Mouse (Mus musculus) megakaryocyte, adult 5-6 weeks (primary cell): ENCODE measurements around the gene Nr1i2. TPM values are rescaled to one million over a fixed set of nuclear protein-coding genes. Genes with fewer than 3 reads are reported as not detected.

Source experiments
- ATAC-seq: 2 replicates; pipeline ENCODE4 v1.8.0; 2016; ENCODE audit warnings: mild to moderate bottlenecking, inconsistent platforms; ENCODE audit not compliant: poor library complexity, severe bottlenecking
- total RNA-seq, 2 experiments: library from RNA; stranded (forward) in 1 of 2; stranded (reverse) in 1 of 2; fragments of 153-499, 151-499 nt in 1 of 2; fragments of 221-1000, 200-1000 nt in 1 of 2; gene quantifications; 2 replicates each; pipeline versions ENCODE4 v1.2.3 to v1.2.4; 2015 to 2017

Nr1i2 gene
- total RNA-seq, 2 experiments from 2014 or later: not detected

DNA sequence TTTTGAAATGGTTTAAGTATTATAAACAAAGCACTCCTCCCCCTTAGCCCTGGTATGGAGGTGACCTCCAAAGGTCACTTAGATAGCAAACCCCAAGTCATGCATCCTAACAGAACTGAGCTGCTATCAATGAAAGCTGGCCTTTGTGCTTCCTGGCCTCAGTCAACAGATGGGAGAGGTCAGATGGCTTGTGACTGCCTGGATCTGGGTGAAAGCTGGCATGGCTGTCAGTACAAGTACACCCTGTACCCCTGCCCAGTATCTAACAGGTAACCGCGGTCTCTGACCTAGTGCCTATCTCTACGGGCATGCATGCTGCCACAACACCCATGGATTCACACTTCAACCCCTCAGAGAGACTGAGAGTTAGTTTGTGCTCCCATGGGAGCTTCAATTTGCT, 6.9 kb downstream of the Nr1i2 start:
- no peak for ATAC-seq

DNA sequence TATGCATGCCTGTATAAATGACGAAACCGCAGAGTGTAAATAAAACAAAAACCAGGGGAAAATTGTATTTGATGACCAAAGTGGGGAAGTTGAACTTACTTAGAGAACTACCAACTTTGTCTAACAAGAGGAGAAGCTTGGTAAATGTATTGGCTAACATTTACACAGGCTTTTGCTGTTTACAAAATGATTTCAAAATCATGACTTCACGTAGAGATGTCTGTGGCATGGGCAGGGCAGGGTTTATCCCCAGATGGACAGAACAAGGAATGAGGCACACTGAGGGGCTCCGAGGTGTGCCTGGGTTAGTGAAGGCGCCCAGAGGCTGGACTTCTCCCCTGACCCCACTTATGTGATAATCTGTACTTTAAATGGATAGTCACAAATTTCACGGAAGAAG, 7.3 kb downstream of the Nr1i2 start:
- ATAC-seq: no peak

DNA sequence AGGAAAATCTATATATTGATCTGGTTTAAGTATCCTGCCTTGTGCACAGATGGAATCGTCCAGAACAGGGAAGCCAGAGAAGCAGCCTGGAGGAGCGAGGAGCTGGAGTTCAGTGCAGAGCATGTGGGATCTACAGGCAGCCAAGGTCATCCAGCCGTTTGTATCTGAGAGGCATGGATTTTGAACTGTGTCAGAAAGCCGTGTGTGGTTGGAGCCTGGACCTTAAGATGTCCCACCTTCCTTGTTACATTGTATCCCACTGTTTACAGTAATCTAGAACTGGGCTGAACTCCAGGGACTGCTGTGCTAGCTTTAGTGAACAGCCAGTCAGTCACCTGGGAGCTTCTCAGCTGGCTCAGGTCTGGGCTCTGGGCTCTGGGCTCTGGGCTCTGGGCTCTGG, 8.1 kb downstream of the Nr1i2 start:
- no peak for ATAC-seq

DNA sequence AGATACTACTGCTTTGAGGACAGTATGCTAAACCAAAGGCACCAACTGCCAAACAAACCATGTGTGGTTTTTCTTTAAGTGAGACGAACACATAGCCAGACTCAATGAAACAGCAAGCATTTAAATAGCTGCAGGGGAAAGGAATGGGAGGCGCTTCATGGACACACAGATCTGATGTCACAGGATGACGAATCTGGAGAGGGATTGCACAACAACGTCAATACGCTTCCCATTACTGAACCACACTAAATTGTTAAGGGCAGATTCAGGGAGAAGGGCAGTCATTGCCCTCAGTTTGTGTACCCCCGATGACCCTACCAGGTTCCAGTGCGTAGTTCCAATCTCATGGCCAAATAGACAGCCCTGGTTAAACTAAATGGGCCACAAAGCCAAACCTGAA, 8.8 kb downstream of the Nr1i2 start:
- ATAC-seq: no peak

DNA sequence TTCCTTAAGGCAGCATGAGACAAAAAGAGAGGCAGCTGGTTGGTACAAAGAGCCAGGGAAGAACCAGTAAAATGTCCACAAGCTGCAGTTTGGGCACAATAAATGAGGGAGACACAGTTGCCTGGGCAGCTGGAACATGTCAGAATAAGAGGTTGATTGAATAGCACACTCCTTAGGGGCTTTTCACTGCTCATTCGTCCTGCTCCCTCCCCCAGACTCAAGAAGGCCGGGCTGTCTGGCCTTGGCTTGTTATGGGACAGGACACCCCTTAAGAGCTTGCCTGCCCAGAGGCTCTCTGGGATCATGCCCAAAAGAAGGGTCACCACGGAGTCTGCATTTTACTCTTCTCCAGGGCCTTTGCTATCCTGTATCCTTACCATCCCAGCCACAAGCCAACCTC, 11.3 kb downstream of the Nr1i2 start:
- ATAC-seq: no peak

DNA sequence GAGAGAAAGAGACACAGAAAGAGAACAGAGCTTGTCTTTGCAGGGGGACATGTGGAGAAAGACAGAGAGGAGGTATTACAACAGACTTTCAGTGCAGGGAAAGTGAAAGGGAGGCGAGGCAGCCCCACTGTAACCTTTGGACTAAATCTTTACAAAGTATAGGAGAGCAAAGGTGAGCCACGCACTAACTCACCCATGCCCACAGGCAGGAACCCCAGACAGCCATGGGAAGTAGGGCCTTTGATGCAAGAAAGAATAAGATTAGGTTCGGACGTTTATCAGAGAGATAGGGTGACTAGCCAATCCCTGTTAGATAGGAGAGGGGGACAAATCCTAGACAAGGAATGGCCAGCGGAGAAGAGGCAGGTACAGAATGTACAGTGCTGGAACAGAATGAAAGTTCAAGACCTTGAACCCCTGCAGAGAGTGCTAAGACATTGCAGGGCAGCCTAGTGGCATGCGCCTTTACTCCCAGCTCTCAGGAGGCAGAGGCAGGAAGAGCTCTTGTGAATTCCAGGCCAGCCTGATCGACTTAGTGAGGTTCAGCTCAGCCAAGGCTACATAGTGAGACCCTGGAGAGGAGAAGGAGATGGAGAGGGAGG, 12.0 kb downstream of the Nr1i2 start:
- ATAC-seq: no peak

DNA sequence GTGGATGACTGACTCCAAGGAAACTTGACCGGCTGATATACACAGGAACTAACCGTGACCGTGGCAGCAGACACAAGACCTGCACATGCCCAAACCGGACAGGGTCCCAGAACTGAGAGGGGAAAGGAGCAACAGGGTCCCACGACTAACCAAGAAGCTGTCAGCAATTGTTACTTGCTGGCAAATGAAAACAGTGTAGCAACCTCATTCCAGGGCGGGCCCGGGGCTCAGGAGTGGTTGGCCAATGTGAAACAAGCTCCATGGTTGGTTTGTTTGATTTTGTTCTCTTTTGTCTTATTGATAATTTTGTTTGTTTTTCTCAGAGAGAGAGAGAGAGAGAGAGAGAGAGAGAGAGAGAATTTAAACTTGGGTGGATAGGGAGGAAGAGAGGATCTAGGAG, 13.7 kb downstream of the Nr1i2 start:
- no peak for ATAC-seq

DNA sequence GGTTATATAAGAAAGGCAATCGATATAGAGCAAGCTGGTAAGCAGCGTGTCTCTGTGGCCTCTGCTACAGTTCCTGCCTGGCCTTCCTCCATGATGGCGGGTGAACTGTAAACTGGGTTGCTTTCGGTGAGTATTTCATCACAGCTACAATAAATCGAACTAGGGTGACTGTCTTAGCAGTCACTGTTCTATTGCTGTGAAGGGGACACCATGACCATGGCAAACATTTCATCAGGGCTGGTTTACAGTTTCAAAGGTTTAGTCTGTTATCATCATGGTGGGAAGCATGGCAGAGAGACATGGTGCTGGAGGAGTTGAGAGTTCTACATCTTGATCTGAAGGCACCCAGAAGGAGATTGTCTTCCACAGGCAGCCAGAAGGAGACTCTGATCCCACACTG, 14.8 kb downstream of the Nr1i2 start:
- no peak for ATAC-seq

DNA sequence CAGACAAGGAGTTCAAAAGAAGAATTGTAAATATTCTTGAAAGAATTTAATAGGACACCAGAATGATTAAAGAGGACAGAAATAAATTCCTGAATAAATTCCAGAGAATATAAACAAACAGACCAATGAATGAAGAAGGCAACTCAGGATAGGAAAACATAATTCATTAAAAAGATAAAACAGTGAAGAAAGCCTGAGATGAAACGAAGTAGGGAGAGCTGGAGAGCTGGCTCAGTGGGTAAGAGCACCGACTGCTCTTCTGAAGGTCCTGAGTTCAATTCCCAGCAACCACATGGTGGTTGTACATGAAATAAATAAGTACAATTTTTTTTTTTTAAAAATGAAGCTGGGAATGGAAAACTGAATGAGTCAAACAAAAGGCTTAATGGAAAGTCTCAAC, 19.9 kb downstream of the Nr1i2 start:
- ATAC-seq: no peak

DNA sequence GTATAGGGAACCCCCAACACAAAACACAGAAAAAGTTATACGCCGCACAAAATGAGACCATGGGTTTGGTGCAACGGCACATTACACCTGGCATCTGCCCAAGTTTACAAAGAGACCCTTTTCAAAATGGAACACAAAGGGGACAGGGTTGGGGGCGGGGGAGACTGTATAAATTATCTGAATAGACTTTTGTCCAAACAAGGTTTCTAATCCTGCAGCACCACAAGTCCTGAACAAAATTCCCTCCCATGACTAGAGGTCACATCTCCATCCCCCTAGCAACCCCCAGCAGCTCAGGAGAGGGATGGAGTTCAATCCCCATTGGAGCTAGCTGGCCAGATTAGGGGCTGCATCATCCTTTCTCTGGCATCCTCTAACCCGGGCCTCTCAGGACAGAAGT, 22.1 kb downstream of the Nr1i2 start:
- no peak for ATAC-seq

DNA sequence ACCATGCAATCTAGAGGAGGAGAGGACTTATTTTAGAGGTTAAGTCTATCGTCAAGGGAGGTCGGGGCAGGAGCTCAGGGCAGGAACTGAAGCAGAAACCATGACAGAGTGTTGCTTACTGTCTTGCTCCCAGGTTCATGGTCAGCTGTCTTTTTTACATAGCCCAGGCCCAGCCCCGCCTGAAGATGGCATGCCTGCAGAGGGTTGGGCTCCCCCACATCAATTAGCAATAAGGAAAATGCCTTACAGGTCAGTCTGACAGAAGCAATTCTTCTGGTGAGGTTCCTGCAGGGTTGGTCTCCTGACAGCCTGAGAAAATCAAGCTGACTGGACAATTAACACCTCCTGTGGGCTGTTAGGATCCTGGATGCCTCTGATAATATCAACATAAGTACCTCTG, 23.0 kb downstream of the Nr1i2 start:
- no peak for ATAC-seq

DNA sequence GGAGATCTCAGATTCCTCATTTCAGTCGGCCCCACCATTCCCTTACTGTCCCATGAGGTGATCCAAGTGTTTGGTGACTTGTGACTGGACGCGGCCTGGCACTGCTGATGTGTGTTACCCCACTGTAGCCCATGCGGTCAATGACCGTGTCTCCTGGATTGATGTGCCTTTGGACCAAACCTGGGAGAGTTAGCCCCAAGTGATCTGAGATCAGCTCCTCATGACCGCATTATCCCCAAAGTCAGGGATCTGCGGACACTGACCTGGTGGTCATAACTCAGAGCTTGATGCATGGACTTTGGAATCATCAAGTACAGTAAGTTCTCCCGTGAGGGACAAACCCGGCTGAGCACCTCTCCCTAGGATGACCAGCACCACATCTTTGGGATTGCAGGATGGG, 38.7 kb downstream of the Nr1i2 start:
- no peak for ATAC-seq

DNA sequence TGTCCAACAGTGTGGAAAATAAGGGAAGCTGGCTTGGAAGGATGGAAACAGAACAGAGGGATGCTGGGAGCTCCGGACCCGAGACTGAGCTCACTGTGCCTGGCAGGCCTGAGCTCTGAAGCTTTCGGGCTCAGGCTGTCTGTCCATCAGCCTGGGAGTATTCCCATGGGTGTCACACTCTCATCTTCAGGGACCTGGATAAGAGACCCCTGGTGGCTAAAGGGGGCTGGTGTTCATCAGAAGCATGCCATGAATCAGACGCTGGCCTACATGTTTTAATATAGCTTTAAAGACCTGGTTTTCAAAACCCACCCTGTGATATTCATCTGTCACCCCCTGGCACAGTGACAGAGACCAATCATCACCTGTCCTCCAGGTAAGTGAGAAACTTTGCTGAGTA, 39.5 kb downstream of the Nr1i2 start:
- ATAC-seq: no peak

DNA sequence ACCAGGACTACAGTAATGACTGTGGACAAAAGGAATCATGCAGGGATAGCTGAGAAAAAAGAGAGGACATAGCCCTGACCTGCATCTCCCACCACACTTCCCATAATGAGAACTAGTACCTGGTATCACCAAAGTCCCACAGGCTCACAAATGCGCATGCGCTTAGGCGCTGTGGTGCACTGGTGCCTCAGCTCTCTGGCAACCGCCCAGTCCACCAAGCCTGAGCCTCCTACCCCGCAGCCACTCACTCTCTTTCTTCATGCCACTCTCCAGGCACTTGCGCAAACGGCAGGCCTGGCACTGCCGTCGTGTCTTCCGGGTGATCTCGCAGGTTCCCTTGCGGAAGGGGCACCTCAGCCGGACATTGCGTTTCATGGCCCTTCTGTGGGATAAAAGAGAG, 40.6 kb downstream of the Nr1i2 start:
- ATAC-seq: no peak

DNA sequence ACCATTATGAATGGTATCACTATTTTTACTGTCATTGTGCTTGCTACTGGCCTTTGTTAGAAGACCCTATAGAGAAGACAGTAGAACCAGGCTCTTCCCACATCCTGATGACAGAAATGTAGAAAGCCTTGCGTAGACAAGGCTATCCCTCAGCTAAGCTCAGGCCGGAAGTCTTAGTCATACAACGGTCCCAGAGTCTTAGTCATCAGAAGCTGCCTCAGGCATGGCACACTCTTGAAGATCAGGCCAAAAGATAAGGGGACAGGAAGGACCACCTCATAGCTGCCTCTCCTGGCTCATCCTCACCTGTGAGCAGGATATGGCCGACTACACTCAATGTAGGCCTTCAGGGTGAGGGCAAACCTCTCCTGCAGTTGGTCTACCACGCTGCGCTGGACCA, 44.2 kb downstream of the Nr1i2 start:
- no peak for ATAC-seq

DNA sequence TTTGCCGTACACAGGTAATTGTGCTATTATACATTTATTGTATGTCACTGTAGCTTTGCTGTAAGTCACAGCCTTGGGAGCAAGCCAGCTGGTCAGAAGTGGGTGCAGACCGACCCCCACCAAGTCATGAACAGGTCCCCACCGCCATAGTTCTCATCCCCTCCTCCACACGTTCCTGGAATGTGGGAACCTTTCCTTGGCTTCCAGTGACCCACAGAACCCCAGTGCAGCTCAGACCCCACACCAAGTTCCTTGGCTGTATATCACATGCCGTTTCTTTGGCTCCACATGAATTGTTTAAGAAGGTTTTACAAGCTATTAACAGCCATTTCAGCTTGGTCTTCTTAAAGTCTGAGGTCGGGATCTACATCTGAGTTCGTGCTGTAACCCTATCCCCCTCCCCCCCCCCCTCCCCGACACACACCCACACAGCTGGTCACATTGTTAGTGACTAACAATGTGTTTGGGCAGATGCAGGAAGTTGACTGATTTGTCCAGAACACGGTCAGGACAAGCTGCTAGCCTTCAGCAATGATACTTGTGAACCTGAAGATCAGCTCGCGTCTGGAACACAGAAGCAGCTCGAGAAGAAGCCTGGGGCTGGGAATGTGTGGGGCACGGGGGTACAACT, 46.2 kb downstream of the Nr1i2 start:
- ATAC-seq: no peak

DNA sequence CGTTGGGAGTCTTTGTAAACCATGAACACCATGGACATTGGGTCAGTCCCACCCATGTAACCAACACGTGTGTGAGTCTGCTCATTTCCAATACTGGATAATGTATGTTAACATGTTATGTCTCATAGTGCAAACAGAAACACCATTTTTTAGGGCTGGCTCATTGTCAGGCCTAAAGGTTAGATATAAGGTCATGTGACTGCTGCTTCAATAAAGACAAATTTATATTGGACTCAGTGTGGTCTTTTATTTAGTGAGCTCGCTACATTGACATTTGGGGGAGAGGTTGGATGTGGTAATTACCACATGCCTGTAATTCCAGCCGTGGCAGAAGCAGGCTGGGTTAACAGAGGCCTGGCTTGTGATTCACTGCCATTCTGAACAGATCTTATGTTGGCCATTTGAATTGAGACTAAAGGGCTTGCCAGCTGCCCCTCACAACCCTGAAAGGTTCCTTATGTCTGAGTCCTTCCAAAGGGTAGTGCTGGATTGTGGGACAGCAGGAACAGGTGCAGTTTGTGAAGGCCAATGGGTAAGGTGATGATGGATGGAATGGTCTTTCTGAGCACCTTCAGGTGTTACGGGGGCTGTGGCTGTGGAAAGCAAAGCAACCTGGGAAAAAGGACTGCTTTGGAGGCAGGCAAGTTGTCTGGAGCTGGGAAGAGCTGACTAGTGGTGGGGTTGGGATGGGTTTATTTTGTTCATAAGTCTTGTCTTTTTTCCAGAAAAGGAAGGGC, 48.6 kb downstream of the Nr1i2 start:
- ATAC-seq: no peak

DNA sequence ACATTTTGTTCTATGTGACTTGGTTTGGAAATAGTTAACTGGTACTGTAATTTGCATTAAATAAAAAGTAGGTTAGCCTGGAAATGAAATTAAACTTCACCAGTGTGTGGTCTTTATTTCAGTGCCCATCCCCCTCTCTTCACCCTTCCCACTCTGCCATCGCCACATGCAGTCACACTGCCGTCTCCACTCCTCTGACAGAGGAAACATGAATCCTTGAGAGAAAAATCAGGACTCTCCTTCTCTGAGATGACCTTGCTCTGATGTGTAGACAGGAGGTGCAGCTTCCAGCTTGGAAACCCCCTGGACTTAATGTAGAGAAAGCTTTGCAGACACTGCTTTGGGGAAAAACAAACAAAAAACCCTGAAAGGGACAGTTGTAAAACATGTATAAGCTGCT, 49.2 kb downstream of the Nr1i2 start:
- ATAC-seq: no peak

DNA sequence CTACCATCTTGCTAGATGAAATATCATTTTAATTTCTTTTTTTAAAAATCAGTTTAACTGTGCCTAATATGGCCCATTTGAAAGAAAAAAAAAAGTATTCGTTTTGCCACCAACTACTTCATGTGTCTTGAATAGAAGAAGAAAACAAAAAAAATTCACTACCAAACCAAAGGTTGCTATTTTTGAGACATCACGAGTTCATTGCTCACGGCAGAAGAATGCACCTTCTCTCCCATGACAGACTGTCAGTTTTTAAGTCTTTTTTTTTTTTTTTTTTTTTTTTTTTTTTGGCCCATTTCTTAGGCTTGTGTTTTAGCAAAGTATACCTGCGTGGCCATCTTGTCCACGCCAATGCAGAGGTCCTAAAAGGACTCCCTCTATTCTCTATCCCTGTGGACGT, 50.5 kb downstream of the Nr1i2 start:
- no peak for ATAC-seq

DNA sequence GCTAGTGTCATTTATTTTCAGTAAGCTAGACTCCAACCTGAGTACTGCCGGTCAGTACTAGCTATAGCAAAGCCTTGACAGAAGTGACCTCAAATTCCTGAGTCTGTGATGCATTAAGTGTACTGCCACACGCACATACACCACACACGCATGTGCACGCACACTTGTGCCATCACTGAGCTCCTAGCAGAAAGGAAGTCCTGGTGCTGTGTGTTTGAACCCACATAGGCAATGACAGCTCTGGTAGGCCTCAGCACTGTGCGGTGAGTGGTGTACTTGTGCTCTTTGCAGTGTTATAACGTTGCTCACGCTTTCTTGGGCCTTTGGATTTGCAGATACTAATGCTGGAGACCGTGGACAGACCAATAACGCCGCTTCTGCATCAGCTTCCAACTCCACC, 54.5 kb downstream of the Nr1i2 start:
- ATAC-seq: no peak

DNA sequence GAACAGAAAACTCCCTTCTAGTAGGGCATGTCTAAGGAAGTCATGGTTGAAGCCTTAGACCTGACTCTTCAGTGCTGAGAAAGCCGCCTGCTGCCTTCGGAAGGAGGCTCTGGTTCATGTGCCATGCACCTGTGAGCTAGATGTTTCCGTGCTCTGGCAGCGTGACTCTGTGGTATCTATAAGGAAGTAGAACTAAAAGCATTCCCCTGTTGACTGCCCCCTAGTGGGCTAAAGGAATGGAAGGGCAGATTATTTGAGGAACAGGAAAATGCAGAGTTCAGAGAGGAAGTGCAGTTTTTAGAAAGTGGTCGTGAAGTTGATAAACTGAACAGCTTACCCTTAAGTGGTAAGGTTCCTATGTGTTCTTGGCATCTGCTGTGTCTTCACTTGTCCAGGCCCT, 54.9 kb downstream of the Nr1i2 start:
- peak; percentile 96 for ATAC-seq

DNA sequence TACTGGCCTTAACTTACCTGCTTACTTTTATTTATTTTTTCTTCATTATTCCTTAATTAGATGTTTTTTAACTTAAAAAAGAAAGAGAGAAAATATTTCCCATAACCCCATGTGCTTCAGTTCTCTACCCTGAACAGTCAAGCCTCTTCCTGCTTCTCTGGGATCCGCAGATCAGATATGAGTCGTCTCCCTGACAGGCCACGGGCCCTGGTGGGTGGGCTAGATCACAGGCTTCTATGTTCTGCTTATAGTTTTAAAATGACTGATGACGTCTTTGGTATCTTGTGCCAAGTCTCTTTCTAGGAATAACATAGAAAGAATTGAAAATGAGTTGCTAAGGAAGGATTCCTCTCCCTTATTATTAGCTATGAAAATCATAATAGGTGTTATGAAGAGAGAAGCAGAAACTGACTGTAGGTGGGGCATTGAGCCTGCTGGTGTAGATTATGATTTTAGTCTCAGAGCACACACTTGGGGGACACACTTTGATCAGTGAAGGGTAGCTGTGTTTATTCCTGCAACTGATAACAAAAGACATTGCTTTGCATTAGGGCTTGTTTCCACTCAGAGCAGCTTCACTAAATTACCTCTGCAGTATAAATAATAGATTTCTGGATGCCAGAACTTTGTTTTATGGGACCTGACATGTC, 57.6 kb downstream of the Nr1i2 start:
- no peak for ATAC-seq
